Comparison of ENCODE assay signal across 29 mouse cellular contexts in genomic region chr6:127999118-127999517, GRCm38 (mm10).
A peak's percentile ranks its signal among the peaks of the same experiment; 100 is the strongest.
DNase-seq lines count a peak whose midpoint lies in the region; ATAC-seq and TF ChIP-seq lines count a peak whose summit lies in the region.
"Had no signal": no experiment of that assay in that cellular context is flagged by ENCODE, and none has a peak within 500 bp of the region (broad histone marks: within the 10 kb centered on the region; RNA-seq: fewer than 3 reads in every experiment).

No protein-coding gene starts in this region.

- 12% methylated on average over 2 of the region's 2 CpGs for WGBS in cerebellum, adult 2 months

- peak overlapping the region; percentile 70 for H3K27ac ChIP-seq in cerebellum, adult 2 months (ENCODE audit: insufficient read depth, low read length)
- H3K27ac ChIP-seq: embryonic facial prominence, embryonic 13.5 days; hindbrain, embryonic 12.5 days; hindbrain, postnatal 0 days; intestine, embryonic 15.5 days; limb, embryonic 13.5 days; liver, embryonic 12.5 days; midbrain, embryonic 15.5 days; neural tube, embryonic 15.5 days; stomach, embryonic 15.5 days had no signal

- no peak for TF ChIP-seq CTCF in cerebellum, adult 2 months (IDR thresholded peaks at IDR 0.05; ENCODE audit: borderline replicate concordance, insufficient read depth, low read depth, low read length)

- H3K4me3 ChIP-seq in megakaryocyte, embryonic 14.5 days (replicated peaks), result peak overlapping the region; percentile 28
- no peak overlapping the region for H3K4me3 ChIP-seq in cerebellum, adult 2 months (replicated peaks; ENCODE audit: insufficient read depth, low read depth, low read length)
- H3K4me3 ChIP-seq: embryonic facial prominence, embryonic 13.5 days; erythroblast, embryonic 14.5 days; hindbrain, embryonic 12.5 days; intestine, embryonic 15.5 days; limb, embryonic 13.5 days; liver, embryonic 12.5 days; midbrain, embryonic 15.5 days; neural tube, embryonic 15.5 days; stomach, embryonic 15.5 days had no signal

- no peaks in the 10 kb centered on the region for H3K27me3 ChIP-seq in megakaryocyte, embryonic 14.5 days (replicated peaks)
- no peaks in the 10 kb centered on the region for H3K27me3 ChIP-seq in cerebellum, adult 2 months (ENCODE audit: control insufficient read depth, insufficient read depth, low read length)
- H3K27me3 ChIP-seq: embryonic facial prominence, embryonic 13.5 days; hindbrain, embryonic 12.5 days; intestine, embryonic 15.5 days; limb, embryonic 13.5 days; liver, embryonic 12.5 days; midbrain, embryonic 15.5 days; neural tube, embryonic 15.5 days; stomach, embryonic 15.5 days had no signal

- no peaks in the 10 kb centered on the region for H3K9me3 ChIP-seq in megakaryocyte, embryonic 14.5 days
- H3K9me3 ChIP-seq: embryonic facial prominence, embryonic 13.5 days; hindbrain, embryonic 12.5 days; intestine, embryonic 15.5 days; limb, embryonic 13.5 days; liver, embryonic 12.5 days; midbrain, embryonic 15.5 days; neural tube, embryonic 15.5 days; stomach, embryonic 15.5 days had no signal

- peak; percentile 92 to 93 for DNase-seq in cerebellum, adult 2 months
- peak; percentile 89 to 92 for DNase-seq in cerebellum, postnatal 14 days
- DNase-seq in retina, postnatal 1 day, result no peak
- no peak for DNase-seq in kidney, adult 8-10 months
- DNase-seq: adrenal gland, adult 2 months; adrenal gland, postnatal 36 days; B cell, adult 2 months; embryo, embryonic 11 days; forebrain, postnatal 0 days; gastrocnemius, postnatal 10 days; heart, postnatal 36 days; kidney, adult 9 months; kidney, postnatal 14 days; liver, postnatal 0 days; lung, postnatal 36 days; right cerebral cortex, postnatal 25 days had no signal

- no peak for TF ChIP-seq POLR2A in cerebellum, adult 2 months (IDR thresholded peaks at IDR 0.05; ENCODE audit: borderline replicate concordance, insufficient read depth, low read length)

- H3K36me3 ChIP-seq in megakaryocyte, embryonic 14.5 days (replicated peaks; ENCODE audit: low read length), result peaks cover 73% of the 10 kb centered on the region
- H3K36me3 ChIP-seq: hindbrain, embryonic 12.5 days; intestine, embryonic 15.5 days; liver, embryonic 12.5 days; midbrain, embryonic 15.5 days; neural tube, embryonic 15.5 days; stomach, embryonic 15.5 days had no signal

- H3K4me1 ChIP-seq in megakaryocyte, embryonic 14.5 days, result peaks cover 90% of the 10 kb centered on the region
- H3K4me1 ChIP-seq in cerebellum, adult 2 months (ENCODE audit: control insufficient read depth, insufficient read depth, low read length), result peaks cover 74% of the 10 kb centered on the region
- H3K4me1 ChIP-seq: liver, embryonic 12.5 days; midbrain, embryonic 15.5 days had no signal

- no peak for ATAC-seq in megakaryocyte, adult 5-6 weeks (ENCODE audit: poor library complexity, severe bottlenecking)
- ATAC-seq: activated CD4-positive, CD25-positive, alpha-beta regulatory T cell, adult 4 months; forebrain, postnatal 0 days; hindbrain, postnatal 0 days; intestine, embryonic 15.5 days; liver, embryonic 12.5 days; liver, postnatal 0 days; midbrain, embryonic 15.5 days had no signal

Comparison
In these comparisons a context has a peak if more than half of its experiments do, and no peak if none do; other contexts are left out.
1. DNase-seq: peak in cerebellum, adult 2 months (2 of 2) and cerebellum, postnatal 14 days (2 of 2); none in retina, postnatal 1 day (single experiment) and kidney, adult 8-10 months (0 of 2).